Mouse (Mus musculus): ENCODE data around the gene C5ar2. TPM values are rescaled to one million over a fixed set of nuclear protein-coding genes. Genes with fewer than 3 reads are reported as not detected.

Gene C5ar2
- polyA plus RNA-seq, 2 experiments, result 0.33 to 0.56 TPM

GRCm38 (mm10) chr7:16204791-16205190 lies 39.2 kb downstream of the C5ar2 start:
- Histone ChIP-seq H3K4me1 (replicated peaks; ENCODE audit: control insufficient read depth in 2 of 2, insufficient read depth in 2 of 2, low read length in 1 of 2) (no peaks in the 10 kb centered on the region), H3K9me3 (ENCODE audit: control insufficient read depth, low read length) (no peaks in the 10 kb centered on the region), H3K27me3 (ENCODE audit: control insufficient read depth, insufficient read depth, low read length) (no peaks in the 10 kb centered on the region), H3K4me2 (ENCODE audit: low read depth) (no peak overlapping the region), H3K36me3 (replicated peaks; ENCODE audit: control insufficient read depth, insufficient read depth, low read depth) (no peaks in the 10 kb centered on the region), H3K27ac (no peak overlapping the region), H3K4me3 (ENCODE audit: insufficient read depth in 1 of 2, low read depth in 2 of 2, low read length in 2 of 2) (no peak overlapping the region), H3K9ac (replicated peaks) (no peak overlapping the region)
- DNase-seq (ENCODE audit: low read depth in 3 of 3, low spot score in 3 of 3) (no peak), ATAC-seq (ENCODE audit: insufficient read depth) (no peak)
- 51% methylated on average over 9 of the region's 9 CpGs for WGBS (ENCODE audit: insufficient replicate concordance)
- TF ChIP-seq CTCF (IDR thresholded peaks at IDR 0.05; ENCODE audit: low read depth) (no peak), EP300 (IDR thresholded peaks at IDR 0.05; ENCODE audit: low read depth) (no peak)

GRCm38 (mm10) chr7:16203505-16203903 lies 40.5 kb downstream of the C5ar2 start:
- DNase-seq (ENCODE audit: low read depth in 3 of 3, low spot score in 3 of 3) (no peak), ATAC-seq (ENCODE audit: insufficient read depth) (no peak)
- Histone ChIP-seq H3K27me3 (ENCODE audit: control insufficient read depth, insufficient read depth, low read length) (no peaks in the 10 kb centered on the region), H3K9ac (replicated peaks) (no peak overlapping the region), H3K27ac (no peak overlapping the region), H3K4me3 (ENCODE audit: insufficient read depth in 1 of 2, low read depth in 2 of 2, low read length in 2 of 2) (no peak overlapping the region), H3K36me3 (replicated peaks; ENCODE audit: control insufficient read depth, insufficient read depth, low read depth) (no peaks in the 10 kb centered on the region), H3K4me2 (ENCODE audit: low read depth) (no peak overlapping the region), H3K4me1 (replicated peaks; ENCODE audit: control insufficient read depth in 2 of 2, insufficient read depth in 2 of 2, low read length in 1 of 2) (no peaks in the 10 kb centered on the region), H3K9me3 (ENCODE audit: control insufficient read depth, low read length) (no peaks in the 10 kb centered on the region)
- TF ChIP-seq CTCF (IDR thresholded peaks at IDR 0.05; ENCODE audit: low read depth) (no peak), EP300 (IDR thresholded peaks at IDR 0.05; ENCODE audit: low read depth) (no peak)
- 80% methylated on average over 13 of the region's 13 CpGs for WGBS (ENCODE audit: insufficient replicate concordance)

- Histone ChIP-seq H3K4me1 (replicated peaks; ENCODE audit: control insufficient read depth in 2 of 2, insufficient read depth in 2 of 2, low read length in 1 of 2) (no peaks in the 10 kb centered on the region), H3K4me2 (ENCODE audit: low read depth) (no peak overlapping the region), H3K36me3 (replicated peaks; ENCODE audit: control insufficient read depth, insufficient read depth, low read depth) (no peaks in the 10 kb centered on the region), H3K27me3 (ENCODE audit: control insufficient read depth, insufficient read depth, low read length) (no peaks in the 10 kb centered on the region), H3K9ac (replicated peaks) (no peak overlapping the region), H3K9me3 (ENCODE audit: control insufficient read depth, low read length) (no peaks in the 10 kb centered on the region), H3K4me3 (ENCODE audit: insufficient read depth in 1 of 2, low read depth in 2 of 2, low read length in 2 of 2) (no peak overlapping the region), H3K27ac (no peak overlapping the region)
- TF ChIP-seq EP300 (IDR thresholded peaks at IDR 0.05; ENCODE audit: low read depth) (no peak), CTCF (IDR thresholded peaks at IDR 0.05; ENCODE audit: low read depth) (no peak)
- DNase-seq (ENCODE audit: low read depth in 3 of 3, low spot score in 3 of 3), result no peak
- ATAC-seq (ENCODE audit: insufficient read depth), result no peak
- WGBS (ENCODE audit: insufficient replicate concordance), result 72% methylated on average over 15 of the region's 15 CpGs
Observed at GRCm38 (mm10) chr7:16202756-16203504, 41.0 kb downstream of the C5ar2 start.

- no peaks in the 10 kb centered on the region for H3K27me3 ChIP-seq (ENCODE audit: control insufficient read depth, insufficient read depth, low read length)
- DNase-seq (ENCODE audit: low read depth in 3 of 3, low spot score in 3 of 3), result no peak
- H3K9ac ChIP-seq (replicated peaks), result no peak overlapping the region
- no peak overlapping the region for H3K4me2 ChIP-seq (ENCODE audit: low read depth)
- H3K36me3 ChIP-seq (replicated peaks; ENCODE audit: control insufficient read depth, insufficient read depth, low read depth), result no peaks in the 10 kb centered on the region; the same call in 1 of the 2 replicates
- no peaks in the 10 kb centered on the region for H3K9me3 ChIP-seq (ENCODE audit: control insufficient read depth, low read length)
- WGBS (ENCODE audit: insufficient replicate concordance), result 32% methylated on average over 6 of the region's 6 CpGs
- TF ChIP-seq CTCF (IDR thresholded peaks at IDR 0.05; ENCODE audit: low read depth) (no peak), EP300 (IDR thresholded peaks at IDR 0.05; ENCODE audit: low read depth) (no peak)
- H3K4me3 ChIP-seq (ENCODE audit: insufficient read depth in 1 of 2, low read depth in 2 of 2, low read length in 2 of 2), result no peak overlapping the region
- no peak overlapping the region for H3K27ac ChIP-seq
- no peak for ATAC-seq (ENCODE audit: insufficient read depth)
- no peaks in the 10 kb centered on the region for H3K4me1 ChIP-seq (replicated peaks; ENCODE audit: control insufficient read depth in 2 of 2, insufficient read depth in 2 of 2, low read length in 1 of 2)
Observed at GRCm38 (mm10) chr7:16201136-16201535, 42.8 kb downstream of the C5ar2 start.

DNA sequence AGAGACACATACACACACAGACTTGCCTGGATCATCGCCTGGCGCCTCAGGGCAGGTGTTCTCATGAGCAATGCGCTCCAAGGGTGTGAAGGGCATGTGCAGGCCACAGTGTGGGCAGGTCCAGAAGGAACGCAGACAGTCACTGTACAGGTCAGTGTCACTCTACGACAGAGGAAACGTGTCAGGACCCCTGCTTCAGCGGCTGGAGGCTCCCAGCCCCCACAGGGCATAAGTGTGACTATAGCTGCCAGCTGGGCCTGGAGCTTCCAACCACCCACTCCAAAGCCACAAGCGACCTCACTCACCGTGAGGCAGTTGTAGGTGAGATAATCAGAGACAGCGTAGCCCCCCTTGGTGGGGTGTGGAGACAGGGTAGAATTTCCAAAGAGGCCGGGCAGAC lies 45.4 kb downstream of the C5ar2 start:
- WGBS (ENCODE audit: insufficient replicate concordance), result 65% methylated on average over 11 of the region's 11 CpGs
- H3K9me3 ChIP-seq (ENCODE audit: control insufficient read depth, low read length), result no peaks in the 10 kb centered on the region

More for the DNA sequence above, 45.4 kb downstream of the C5ar2 start:
- Histone ChIP-seq H3K4me2 (ENCODE audit: low read depth) (no peak overlapping the region), H3K4me3 (ENCODE audit: insufficient read depth in 1 of 2, low read depth in 2 of 2, low read length in 2 of 2) (no peak overlapping the region), H3K4me1 (replicated peaks; ENCODE audit: control insufficient read depth in 2 of 2, insufficient read depth in 2 of 2, low read length in 1 of 2) (no peaks in the 10 kb centered on the region), H3K27me3 (ENCODE audit: control insufficient read depth, insufficient read depth, low read length) (no peaks in the 10 kb centered on the region), H3K27ac (no peak overlapping the region), H3K36me3 (replicated peaks; ENCODE audit: control insufficient read depth, insufficient read depth, low read depth) (no peaks in the 10 kb centered on the region; the same call in 1 of the 2 replicates), H3K9ac (replicated peaks) (no peak overlapping the region)
- ATAC-seq (ENCODE audit: insufficient read depth), result no peak
- no peak for DNase-seq (ENCODE audit: low read depth in 3 of 3, low spot score in 3 of 3)
- TF ChIP-seq EP300 (IDR thresholded peaks at IDR 0.05; ENCODE audit: low read depth) (no peak), CTCF (IDR thresholded peaks at IDR 0.05; ENCODE audit: low read depth) (no peak)
